Mouse (Mus musculus): ENCODE measurements at regions not wholly inside any gene's neighbourhood (a gene's known extent, or its start where the extent isn't known, plus 50 kb on each side); places are given as distances from the start of the nearest gene placed in this dataset.

DNA sequence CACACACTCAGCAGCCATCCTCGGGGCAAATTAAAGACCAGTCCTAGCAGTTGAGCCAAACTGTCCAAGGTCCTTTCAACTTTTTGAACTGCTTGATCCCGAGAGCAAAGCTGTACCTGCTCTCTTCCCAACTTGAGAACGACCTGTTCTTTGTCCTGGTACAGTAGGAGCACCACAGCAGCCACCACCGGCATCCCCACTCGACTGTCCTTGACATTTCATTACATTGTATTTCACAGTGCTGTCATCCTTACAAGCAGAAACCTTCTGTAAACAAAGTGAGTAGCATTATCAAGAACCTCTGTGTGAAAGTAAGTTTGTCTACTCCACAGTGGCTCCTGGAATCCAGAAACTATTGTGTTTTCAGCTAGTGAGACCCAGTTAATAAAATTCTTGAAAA, 240.2 kb upstream of the Zfp462 start:
- no peak for DNase-seq (ENCODE audit: low spot score)

DNA sequence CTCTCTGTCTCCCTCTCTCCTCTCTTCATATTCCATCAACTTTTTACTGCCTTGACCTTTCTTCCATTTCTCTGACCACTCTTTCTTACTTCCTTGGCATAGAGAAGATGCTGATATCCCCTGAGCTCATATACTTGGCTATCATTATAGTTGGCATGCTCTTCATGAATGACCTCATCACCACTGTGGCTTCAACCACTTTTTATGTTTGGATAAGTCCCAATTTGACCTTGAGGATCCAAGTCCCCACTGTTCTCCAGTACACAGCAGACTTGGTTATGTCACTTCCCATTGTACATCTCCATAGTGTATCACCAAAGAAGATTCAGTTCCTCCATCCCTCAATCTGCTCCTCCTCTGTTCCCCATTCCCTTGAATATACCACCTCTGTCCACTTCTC, 235.1 kb upstream of the Zfp462 start:
- DNase-seq (ENCODE audit: low spot score): no peak

DNA sequence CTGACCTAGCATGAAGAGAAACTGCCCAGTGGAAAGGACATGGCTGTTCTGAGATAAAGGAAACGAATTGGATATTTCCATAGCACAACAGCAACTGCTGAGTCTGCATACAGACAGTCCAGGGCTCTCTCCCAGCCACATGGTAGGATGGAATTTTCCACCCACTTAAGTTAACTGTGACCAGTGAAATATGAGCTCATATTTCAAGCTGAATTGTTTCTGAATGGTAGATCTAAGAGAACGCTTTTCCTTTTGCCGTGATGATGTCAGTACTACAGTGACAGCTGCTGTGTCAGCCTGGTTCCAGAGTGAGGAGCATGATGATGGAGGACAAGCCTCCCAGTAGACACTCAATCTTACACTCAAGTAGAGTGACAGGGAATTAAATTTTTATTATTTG, 231.9 kb upstream of the Zfp462 start:
- DNase-seq (ENCODE audit: low spot score): no peak

- DNase-seq (ENCODE audit: low spot score): no peak
Observed at GRCm38 (mm10) chr4:54714612-54715342, 230.1 kb upstream of the Zfp462 start.

DNA sequence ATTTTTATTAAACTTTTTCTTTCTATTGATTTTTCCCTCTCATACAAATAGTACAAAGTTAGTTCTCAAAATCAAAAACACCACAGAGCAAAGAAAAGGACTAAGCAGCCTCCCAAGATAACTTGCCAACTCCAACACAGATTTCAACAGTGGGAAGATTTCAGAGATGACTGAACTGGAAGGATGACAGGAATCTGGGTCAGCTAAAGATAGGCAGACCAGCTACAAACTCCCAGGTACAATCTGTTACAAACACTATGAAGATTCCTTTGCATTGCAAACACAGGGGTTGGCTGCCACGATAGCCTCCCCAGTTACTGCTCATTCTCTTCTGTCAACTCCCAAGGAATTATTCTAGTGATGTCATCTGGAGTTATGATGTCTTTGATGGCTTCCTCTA, 226.8 kb upstream of the Zfp462 start:
- DNase-seq (ENCODE audit: low spot score): no peak

GRCm38 (mm10) chr4:54739001-54739400, 205.8 kb upstream of the Zfp462 start:
- no peak for DNase-seq (ENCODE audit: low spot score)

GRCm38 (mm10) chr4:54751458-54751857, 193.4 kb upstream of the Zfp462 start:
- DNase-seq (ENCODE audit: low spot score): no peak

DNA sequence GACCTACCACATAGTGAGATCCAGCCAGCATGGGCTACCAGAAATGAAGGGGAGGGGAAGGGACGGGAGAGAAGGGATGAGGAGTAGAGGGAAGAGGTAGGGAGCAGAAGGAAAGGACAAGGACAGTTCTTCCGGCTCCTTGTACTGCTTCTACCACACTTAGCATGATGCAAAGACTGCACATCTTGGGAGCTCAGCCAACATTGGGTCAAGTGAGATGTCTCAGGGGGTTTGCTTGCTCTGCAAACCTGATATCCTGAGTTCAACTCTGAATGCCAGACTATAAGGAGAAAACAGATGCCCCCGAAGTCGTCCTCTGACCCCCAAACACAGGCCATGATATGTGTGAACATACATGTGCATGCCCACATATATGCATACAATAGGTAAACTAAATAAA, 188.4 kb upstream of the Zfp462 start:
- no peak for DNase-seq (ENCODE audit: low spot score)

GRCm38 (mm10) chr4:54757715-54758500, 186.9 kb upstream of the Zfp462 start:
- DNase-seq (ENCODE audit: low spot score): peak; percentile 6

DNA sequence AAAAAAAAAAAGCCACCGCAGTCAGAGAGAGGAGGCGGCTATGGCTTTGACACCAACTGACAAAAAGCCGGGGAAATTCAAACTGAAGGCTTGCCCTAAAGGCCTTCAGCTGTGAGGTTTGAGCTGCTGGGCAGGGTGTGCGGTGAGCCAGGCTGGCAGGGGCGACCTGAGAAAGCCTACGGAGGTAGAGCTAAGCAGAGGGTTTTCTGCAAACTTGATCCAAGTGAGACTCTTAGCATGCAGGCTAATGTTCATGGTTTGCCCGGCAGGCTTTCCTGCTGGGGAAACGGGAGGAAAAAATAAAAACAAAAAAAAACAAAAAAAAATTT, 186.4 kb upstream of the Zfp462 start:
- DNase-seq (ENCODE audit: low spot score): no peak

- no peak for DNase-seq (ENCODE audit: low spot score)
Observed at GRCm38 (mm10) chr4:54761257-54761656, 183.6 kb upstream of the Zfp462 start.

DNA sequence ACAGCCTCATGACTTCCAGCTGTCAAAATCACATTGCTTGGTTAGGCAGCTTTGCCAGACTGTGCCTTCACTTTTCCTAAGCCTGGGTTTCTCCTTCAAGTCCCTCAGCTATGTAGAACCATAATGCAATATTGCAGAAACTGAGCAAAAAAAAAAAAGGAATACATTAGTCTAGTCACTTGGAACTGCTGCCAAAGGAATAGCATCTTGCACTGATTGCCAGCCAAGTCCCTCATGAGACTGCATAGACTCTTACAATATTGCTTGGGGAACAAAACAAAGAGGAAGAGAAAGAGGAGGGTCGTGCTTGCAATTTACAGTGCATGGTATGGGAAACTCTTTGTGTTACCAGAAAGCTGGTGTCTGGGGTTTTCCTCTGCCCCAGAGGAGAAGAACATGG, 179.8 kb upstream of the Zfp462 start:
- DNase-seq (ENCODE audit: low spot score): no peak

DNA sequence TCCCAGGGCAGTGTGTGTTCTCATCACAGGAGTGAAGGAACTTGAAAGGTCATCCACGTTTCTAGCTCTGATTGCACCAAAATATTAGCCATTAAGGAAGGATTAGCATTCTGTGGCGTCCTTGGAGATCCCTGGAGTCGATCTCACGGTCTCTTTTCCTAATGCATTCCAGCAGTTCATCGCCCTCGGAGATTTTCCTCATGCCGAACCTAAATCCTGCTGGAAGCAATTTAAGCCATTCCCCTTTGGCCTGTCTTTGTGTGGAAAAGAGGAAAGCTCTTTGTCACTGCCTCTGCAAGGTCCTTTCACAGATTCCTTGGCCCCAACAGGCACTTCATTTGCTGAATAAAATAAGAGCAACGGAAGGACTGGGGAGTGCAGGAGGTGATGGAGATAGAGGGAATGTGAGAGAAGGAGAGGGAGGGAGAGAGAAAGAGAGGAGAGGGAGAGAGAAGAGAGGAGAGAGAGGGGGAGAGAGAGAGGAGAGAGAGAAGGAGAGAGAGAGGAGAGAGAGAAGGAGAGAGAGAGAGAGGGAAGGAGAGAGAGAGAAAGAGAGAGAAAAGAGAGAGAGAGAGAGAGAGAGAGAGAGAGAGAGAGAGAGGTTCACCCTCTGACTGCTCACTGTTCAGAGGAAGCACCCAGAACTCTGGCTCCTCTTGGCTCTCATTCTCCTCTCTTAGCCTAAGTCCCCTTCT, 177.2 kb upstream of the Zfp462 start:
- DNase-seq (ENCODE audit: low spot score): no peak

DNA sequence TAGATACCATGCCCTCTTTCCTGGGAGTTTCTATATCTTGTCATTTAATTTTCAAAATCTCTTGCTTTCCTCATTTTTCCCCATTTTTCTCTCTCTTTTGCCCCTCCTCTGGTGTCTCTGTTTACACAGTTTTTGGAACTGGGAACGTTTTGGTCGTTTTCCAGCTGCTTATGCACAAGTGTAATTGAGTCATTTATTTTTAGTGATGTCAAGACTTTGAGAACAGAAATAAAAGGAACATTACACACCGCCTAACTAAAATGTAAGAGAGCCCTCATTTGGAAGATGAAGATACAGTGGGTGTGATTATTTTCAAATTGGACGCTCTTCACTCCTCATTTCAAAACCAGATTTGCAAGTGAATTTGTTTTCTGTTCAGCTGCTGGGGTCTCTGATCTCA, 176.0 kb upstream of the Zfp462 start:
- no peak for DNase-seq (ENCODE audit: low spot score)

DNA sequence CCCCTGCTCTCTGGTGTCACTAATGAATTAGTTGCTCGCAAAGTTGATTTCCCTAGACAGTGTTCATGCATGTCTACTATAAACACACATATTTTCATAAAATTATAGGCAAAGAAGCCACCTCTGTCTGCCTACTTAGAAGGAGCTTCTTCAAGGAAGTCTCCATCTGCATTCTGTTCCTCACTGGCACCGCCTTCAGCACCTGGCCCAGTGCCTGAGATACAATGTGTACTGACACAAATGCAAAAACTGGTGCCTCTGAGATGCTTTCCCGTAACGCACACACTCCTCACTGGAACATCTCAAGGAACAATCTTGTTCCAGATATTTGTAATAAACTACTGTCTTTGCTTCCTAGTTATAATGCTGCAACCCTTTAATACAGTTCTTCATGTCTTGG, 170.8 kb upstream of the Zfp462 start:
- no peak for DNase-seq (ENCODE audit: low spot score)

- DNase-seq (ENCODE audit: low spot score): no peak
Observed at GRCm38 (mm10) chr4:54774717-54775116, 170.1 kb upstream of the Zfp462 start.

GRCm38 (mm10) chr4:54780511-54780910, 164.3 kb upstream of the Zfp462 start:
- DNase-seq (ENCODE audit: low spot score): no peak

DNA sequence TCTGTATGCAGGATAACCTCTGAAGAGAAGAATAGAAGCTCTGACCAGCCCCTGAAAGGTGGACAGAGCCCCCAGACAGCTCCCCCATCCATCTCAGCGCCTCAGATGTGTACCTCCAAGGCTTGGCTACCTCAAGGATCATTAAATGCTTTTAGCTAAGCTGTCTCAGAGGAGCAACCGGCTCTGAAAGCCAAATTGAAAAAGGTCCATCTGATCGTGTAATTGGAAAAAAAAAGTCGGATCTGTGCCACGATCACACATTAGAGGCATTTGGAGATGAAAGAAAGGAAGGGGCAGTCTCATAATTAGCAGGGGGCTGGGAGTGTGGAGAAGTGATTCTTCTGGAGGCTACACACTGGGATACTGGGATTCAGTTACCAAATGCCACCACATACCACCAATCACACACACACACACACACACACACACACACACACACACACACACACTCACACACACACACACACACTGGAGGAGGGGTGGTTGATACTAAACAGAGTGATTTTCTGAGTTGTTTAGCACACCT, 153.6 kb upstream of the Zfp462 start:
- DNase-seq (ENCODE audit: low spot score): no peak

DNA sequence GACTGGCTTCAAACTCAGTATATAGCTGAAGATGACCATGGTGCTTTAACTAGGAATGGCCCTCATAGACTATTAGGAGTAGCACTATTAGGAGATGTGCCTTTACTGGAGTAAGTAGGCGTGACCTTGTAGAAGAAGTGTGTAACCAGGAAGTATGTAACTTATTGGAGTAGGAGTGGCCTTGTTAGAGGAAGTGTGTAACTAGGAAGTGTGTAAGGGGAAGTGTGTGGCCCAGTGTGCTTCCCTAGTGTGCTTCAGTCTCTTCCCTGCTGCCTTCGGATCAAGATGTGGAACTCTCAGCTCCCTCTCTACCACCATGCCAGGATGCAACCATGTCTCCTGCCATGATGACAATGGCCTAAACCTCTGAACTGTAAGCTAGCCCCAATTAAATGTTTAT, 151.0 kb upstream of the Zfp462 start:
- no peak for DNase-seq (ENCODE audit: low spot score)

DNA sequence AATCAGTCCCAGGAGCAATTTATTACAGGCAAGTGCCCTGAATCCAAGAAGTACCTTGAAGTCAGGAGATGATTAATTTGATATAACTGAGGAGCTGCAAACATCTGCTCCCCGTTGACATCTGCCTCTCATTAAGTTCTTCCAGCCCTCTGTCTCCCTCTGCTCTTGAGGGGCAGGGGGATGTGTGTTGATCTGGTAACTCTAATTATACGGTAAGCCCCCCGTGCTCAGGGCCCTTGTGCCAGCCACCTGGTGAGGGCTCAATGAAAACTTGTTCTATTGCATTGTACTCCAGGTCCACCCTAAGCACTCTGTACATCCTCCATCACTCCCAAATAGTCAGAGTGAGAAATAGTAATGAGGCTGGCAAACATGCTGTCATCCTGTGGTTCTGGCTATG, 149.6 kb upstream of the Zfp462 start:
- no peak for DNase-seq (ENCODE audit: low spot score)

- no peak for DNase-seq (ENCODE audit: low spot score)
Observed at GRCm38 (mm10) chr4:54798523-54798922, 146.3 kb upstream of the Zfp462 start.

GRCm38 (mm10) chr4:54811163-54811562, 133.7 kb upstream of the Zfp462 start:
- DNase-seq (ENCODE audit: low spot score): no peak

Data from ovary, postnatal 14 days (tissue).